Mouse (Mus musculus) left cerebral cortex, postnatal 10 days (tissue): ENCODE results near the gene Ablim1. TPM values are rescaled to one million over a fixed set of nuclear protein-coding genes. Genes with fewer than 3 reads are reported as not detected.
A peak's percentile ranks its signal among the peaks of the same experiment; 100 is the strongest.

Source experiments
- DNase-seq, 2 experiments: peaks; one replicate each; pipeline ENCODE4 v3.0.0; 2021 to 2022; ENCODE audit warnings: low spot score in 2 of 2, mixed read lengths in 1 of 2; ENCODE audit errors: extremely low spot score in 1 of 2
- intact Hi-C: fragments of 180-260 bp; cut with DNase I; formaldehyde crosslinking; loops from one replicate; pipeline ENCODE4 v1.15.1; 2025
- total RNA-seq, 2 experiments: library from RNA; stranded (reverse); gene quantifications; 2 replicates each; pipeline ENCODE4 v1.2.3; 2021

Gene Ablim1
- total RNA-seq, 2 experiments from 2014 or later: 126 to 136 TPM

DNA sequence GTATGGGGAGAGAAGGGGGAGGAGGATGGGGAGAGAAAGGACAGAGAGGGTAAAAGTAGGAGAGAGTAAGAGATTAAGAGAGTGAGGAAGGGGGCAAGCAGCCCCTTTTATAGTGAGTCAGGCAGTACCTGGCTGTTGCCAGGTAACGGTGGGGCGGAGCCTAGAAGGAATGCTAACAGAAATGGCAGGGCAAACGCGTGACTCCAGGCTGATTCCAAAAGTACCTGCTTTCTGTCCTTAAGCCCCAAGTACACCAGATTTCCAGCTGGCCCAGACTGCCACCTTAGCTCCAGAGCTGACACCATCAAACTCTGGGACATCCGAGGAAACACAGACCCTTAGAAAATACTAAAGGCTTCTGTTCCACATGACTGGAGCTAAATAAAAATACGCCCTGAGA, 40.0 kb downstream of the Ablim1 start:
- intact Hi-C loops: no loop called here
- DNase-seq: no peak

DNA sequence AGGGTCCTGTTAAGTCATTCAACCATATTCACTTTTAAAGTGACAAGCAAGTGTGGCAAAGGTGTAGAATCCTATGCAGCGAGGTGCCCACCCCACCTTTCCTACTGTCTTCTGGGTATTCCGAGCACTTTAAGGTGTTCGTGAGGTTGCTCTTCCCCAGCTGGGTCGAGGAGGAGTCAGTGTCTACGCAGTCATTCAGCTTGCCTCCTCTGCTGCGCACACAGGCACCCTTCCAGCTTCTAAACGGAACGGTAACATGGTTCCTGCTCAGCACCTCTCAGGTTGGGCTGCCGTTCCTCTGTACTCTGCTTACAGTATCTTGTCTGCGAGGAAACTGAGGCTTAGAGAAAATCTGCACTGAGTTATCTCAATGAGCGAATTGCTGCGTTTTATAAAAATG, 40.4 kb downstream of the Ablim1 start:
- intact Hi-C loops: no loop called here
- DNase-seq: no peak

DNA sequence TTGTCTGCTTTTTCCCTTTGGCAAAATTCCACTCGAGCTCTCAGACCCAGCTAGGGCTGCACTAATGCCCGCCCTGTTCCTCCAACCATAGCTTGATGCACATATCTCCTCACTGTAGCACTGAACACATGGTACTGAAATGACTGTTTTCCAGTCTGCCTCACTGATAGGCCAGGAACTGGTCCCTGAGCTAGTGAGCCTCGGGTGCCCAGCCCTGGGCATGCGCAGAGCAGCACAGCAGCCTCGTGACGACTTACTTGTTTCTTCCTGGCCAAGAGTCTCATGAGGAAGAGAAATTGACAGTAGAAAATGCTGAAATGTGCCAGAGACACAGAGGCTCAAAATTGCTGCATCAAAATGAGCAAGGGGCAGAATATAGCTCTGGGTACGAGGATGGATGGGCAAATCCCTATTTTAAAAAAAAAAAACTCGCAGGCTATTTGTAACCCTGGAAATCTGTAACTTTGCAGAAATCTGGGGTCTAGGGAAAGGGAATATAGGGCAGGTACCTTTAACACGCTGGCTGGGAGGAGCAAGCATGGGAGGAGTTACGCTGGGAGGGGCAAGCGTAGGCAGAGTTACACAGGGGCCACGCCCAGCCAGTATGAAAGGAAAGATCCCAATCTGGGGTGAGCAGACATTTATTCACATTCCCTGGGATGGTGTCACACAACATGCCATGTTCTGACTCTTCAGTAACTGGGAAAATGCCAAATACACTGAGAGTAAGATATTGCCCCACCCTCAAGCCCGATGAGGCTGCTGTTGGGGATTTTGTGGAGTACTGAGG, 41.7 kb downstream of the Ablim1 start:
- intact Hi-C loops: no loop called here
- DNase-seq: peak; percentile 69 to 79

DNA sequence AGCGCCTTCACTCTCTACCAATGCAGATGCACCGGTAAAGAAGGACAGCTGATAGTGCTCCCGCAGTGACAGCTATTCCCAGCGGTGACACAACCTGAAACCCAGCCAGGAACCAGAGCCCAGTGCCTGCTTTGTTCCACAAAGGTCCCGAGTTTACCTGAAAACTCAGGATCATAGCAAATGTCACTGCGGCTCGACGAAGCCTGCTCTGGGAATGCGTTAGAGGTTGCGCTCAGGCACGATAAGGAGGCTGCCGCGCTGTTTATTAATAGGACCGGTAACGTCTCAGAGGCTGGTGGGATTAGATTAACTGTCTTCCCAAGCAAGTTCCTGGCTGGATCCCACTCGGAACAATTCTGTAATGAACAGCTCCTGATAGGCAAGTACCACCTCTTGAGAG, 43.0 kb downstream of the Ablim1 start:
- no peak for DNase-seq
- intact Hi-C loops: no loop called here

DNA sequence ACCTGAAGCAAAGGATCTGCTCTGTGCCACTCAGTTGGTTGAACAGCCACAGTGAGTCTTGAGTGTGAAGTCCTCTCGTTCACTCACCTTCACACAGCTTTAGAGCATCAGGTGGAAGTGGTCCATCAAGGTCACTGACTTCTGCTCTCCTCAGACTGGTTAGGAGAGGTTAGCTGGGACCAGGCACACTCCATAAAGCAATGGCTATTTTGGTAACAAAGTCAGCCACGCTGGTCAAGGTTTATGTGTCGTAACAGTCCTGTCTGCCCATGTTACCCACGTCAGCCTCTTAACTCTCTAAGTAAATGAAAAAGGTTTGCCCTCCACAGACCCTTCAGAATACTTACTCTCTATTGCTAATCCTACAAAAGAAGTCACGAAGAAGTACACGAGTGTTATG, 44.0 kb downstream of the Ablim1 start:
- intact Hi-C loops: no loop called here

DNA sequence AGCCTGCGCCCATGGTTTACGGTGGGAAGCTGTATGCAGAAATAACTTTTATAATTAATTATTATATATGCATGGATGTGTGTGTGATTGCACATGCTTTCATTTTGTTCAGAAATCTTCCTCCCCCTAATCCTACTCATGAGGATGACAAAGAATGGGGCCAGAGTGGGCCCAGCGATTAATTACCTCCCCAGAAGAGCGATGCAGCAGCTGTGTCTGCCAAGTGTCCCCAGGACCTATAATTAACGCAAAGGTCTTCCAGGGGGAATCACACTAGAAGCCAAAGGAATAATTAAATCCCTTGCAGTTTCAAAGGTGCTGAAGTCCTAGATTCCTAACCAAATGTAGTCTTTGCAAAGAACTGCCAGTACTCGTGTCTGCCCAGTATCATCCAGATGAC, 44.9 kb downstream of the Ablim1 start:
- intact Hi-C loops: no loop called here
- no peak for DNase-seq

More for the DNA sequence above, 44.0 kb downstream of the Ablim1 start:
- no peak for DNase-seq

DNA sequence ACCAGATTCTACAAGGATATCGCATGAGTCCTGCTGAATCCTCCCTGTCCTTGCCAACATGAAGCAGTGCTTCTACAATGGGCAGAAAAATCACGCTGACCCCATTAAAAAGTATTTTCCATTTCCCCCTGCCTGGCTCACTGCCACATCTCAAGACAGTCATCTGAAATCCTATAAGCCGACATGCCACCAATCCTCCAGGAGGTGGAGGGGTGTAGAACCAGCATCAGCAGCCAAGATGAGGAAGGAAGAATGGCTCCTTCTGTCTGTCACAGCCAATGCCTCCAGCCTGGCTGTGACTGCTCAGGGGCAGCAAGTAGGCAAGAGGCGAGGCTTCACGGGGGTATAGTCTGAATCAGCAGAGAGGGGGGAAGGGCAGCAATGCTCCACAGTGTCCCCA, 47.2 kb downstream of the Ablim1 start:
- no peak for DNase-seq
- intact Hi-C loops: no loop called here

DNA sequence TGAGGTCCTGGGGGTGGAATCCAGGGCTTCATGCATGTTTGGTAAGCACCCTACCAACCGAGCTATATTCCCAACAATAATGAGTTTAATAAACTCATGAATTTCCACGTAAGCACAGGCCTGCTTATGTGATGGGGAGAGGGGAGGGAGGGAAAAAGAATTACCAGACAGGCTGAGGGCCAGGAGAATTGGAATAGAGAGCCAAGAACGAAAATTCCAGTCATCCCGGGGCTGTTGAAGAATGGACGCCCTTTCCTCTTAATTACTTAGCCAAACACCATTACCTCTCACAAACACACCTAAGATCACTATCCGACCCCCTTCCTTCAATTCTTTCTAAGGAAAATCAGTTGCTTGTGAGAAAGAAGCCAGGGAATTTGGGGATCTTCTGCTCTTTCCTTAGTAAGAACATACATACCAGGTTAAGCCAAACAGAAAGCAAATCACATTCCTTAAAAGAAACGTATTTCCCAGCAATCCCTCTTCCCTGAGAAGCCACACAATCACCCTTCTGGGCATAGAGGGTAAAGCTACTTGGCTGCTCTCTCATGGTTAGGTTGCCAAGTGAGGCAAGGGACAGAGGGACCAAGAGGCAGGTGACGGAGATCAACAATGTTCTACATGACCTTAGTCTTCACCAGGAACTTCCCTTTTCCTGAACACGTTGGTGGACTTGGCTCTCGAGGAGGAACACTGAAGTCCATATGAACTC, 48.2 kb downstream of the Ablim1 start:
- DNase-seq: no peak
- intact Hi-C loops: no loop called here

DNA sequence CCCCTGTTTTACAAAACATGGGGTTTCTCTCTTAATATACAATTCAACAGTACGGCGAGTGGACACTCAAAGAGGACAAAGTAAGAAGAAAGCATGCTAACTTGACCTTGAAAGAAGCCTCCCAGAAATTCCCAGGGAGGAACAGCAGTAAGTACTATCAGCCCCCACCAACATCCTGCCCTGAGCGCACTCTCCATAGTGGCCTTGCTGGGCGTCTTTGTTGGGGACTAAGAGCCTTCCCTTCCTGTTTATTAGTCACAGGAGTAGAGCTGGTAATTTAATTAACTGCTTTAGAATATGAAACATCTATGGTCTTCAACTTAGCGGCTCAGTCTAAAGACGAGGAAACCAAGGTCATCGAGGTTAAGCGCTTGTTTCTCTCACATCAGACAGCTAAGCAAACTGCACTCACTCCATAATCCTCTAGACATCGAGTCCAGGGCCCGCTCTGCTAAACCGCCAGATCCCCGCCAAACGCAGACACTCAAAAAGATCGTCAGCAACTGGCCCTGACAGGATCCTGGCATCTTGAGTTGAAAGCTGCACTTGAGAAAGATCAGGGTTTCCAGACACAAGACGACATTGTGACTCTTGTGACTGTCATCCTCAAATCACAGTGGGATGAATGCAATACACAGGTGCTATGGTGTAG, 50.3 kb downstream of the Ablim1 start:
- no peak for DNase-seq
- intact Hi-C loops: no loop called here

DNA sequence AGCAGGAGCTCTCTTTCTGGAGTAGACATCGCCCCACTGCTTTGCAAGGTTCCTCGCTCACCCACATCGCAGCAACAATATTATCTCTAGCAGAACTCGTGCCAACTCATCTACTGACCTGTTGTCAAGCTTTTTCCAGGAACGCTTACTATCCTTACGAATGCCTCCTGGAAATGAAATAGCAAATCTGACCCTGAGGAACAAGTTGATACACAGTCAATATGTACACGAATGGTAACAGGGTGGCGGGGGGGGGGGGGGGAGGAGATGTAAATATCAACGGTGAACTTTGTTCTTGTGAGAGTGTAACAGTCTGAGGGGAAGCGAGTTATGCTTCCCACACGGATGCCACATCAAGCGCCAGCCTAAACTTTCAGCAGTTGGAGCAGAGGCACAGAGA, 56.9 kb downstream of the Ablim1 start:
- intact Hi-C loops: loop anchor here (5.0 kb wide), 1 partner anchor 96 kb away; no protein-coding TSS in a partner anchor
- DNase-seq: no peak

DNA sequence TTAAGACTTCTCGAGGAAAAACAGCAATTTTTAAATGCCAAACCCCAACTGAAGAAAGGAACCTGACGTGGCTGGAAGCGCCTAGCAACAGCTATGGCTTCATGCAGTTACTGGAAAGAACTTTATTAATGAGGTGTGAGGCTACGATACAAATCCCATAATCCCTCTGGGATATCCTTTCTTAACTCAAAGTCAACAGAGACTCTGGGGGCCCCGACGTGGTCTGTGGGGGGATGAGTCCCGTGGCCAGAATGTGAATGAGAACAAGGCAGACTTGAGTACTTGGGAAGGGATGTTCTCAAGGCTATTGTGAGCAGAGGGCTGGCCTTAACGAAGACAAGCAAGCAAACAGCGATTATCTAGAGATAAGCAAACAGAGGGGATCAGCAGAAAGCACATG, 58.1 kb downstream of the Ablim1 start:
- DNase-seq: no peak
- intact Hi-C loops: loop anchor here (5.0 kb wide), 1 partner anchor 94 kb away; no protein-coding TSS in a partner anchor

DNA sequence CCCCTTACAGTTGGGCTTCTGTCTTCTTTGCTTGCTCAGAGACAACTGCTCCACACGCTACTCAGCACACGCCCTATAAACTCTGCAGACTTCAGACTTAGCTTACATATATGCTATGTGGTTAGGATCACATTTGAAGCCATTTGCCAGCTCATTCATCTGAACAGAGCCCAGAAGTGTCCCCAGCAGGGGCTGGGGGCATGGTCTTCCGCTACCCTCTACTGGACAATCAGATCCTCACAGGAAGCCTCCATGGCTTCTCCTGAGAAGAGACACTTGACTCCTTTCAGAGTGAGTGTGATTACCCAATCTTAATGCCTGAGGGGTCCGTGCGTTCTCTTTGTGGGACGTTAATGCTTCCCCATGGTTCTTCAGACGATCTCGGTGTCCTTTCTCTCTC, 59.6 kb downstream of the Ablim1 start:
- intact Hi-C loops: loop anchor here (5.0 kb wide), 1 partner anchor 93 kb away; no protein-coding TSS in a partner anchor
- DNase-seq: no peak

DNA sequence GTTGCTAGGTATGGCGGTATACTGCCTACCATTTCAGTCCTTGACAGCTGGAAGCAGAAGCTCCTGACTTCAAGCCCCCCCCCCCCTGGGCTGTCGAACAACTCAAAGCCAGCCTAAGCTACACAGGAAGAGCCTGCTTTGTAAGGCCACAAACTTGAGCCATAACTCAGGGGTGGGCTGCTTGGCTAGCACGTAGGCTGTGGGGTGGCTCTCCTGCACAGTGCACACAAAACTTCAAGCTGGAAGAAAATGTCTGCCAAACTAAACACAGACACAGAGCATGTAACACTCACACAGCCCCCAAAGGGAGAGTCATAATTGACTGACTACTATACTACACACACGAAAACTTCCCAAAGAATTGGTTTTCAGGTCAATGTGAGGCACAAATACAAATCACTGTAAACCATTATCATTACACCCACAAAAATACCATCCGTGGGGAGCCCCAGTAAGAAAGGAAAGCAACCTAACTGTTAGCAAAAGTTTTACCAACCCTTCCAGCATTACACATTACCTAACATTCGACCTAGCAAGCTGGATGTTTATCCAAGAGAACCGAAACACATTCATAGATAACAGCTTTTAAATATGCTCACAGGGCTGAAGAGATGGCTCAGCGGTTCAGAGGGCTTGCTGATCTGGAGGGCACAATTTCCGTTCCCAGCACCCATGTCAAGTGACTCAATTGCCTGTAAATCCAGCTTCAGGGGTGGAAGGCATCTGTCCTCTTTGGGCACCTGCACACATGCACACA, 61.8 kb downstream of the Ablim1 start:
- intact Hi-C loops: no loop called here
- no peak for DNase-seq

DNA sequence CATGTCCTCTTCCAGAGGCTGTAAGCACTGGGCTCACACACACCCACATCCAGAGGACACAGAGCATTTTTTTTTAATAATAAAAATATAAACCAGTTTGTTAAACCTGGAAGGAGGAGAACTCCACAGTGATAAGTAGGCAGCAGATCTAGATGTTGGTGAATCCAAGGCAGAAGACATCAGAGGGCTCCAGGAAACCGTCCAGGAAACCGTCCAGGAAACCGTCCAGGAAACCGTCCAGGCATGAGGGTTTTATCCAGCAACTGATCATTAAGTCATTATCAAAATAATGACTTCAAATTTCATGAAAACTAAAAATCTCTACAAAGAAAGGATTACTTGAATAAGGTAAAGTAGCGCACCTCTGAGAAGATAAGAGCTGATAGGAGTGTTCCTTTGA, 65.9 kb downstream of the Ablim1 start:
- DNase-seq: no peak
- intact Hi-C loops: no loop called here

DNA sequence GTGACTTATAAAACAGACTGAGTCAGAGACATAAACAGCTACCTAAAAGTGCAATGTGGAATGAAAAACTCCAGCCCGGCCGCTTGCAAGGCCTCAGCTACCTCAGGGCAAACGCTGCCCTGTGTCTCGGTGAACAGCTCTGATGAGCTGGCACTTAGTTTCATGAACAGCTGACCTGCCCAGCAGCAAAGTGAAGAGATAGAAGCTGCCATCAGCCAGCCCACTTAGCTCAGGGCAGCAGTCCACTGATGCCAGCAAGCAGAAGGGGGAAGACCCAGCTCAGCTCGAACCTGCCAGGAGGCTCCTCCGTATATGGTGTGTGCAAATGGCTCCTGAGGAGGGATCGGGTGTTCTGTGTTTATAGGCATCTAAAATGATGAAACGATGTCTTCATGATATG, 67.5 kb downstream of the Ablim1 start:
- DNase-seq: no peak
- intact Hi-C loops: no loop called here

DNA sequence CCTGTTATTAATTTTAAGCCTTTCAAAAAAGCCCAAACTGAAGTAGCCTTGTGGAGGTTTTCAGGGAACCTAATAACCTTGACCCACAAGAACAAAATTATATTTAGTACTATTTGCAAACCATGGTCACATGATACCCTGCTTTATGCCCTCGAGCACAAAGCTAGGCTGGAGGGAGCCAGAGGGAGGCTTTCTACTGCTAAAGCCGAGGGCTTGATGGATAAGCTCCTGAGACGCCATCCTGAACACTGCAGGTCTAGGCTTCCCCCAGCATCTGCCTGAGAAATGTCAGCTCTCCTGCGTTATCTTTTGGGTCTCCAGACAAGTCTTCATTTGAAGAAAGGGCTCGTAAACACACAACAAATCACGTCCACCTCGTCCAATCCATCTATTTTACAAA, 70.4 kb downstream of the Ablim1 start:
- intact Hi-C loops: no loop called here
- no peak for DNase-seq

DNA sequence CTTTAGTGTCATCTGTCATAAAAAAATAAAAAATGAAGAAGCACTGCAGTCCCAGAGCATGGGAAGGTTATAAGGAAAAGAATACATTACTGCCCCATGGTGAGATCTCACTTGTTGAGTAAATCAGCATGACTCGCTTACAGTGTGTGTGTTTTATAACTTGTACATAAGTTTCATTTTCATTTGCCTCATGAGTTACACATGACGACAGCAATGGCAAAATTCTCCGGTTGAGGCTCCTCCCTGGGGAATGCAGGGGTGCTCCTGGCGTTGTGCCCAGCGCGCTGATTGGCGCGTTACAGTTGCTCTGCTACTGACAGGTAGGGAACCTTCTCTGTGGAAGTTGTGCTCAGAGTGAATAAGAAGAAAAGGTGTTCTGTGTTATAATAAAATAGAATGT, 71.1 kb downstream of the Ablim1 start:
- DNase-seq: no peak
- intact Hi-C loops: no loop called here

DNA sequence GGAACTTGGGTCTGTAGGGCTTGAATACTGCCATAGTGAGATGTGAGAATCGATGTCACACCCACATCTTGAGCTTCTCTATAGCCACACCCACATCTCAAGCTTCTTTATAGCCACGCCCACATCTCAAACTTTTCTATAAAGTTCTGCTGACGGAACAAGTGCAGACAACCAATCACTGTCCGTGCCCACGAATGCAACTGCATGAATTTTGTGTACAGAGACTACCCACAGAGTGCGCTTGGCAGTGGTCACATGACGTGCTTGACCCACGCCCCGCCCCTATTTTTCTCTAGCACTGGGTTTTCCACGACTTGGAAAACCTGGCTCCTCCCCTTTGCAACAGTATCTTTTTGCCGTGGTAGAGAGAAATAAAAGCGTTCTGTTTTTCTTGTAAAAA, 71.5 kb downstream of the Ablim1 start:
- DNase-seq: no peak
- intact Hi-C loops: no loop called here
